Mouse (Mus musculus) heart, embryonic 16.5 days (tissue): ENCODE data around the gene Cldn9. TPM values are rescaled to one million over a fixed set of nuclear protein-coding genes. Genes with fewer than 3 reads are reported as not detected.

Experiments used
- ATAC-seq: fragments of 200-750 bp; cut with Nextera tagmentation; replicated peaks from 2 replicates; pipeline ENCODE4 v1.8.0; 2017; ENCODE audit warnings: moderate number of reproducible peaks; ENCODE audit not compliant: insufficient read depth, low FRiP score; ENCODE audit errors: extremely low read depth
- H3K27ac ChIP-seq: fragments of 300-500 bp; sonication (generic); 2 replicates; pipeline ENCODE4 v1.5.1; 2014; ENCODE audit warnings: mild to moderate bottlenecking, low read length, control low read depth, moderate library complexity
- H3K27me3 ChIP-seq: fragments of 300-500 bp; sonication (generic); 2 replicates; pipeline ENCODE4 v1.6.1; 2014; ENCODE audit warnings: low read length, mixed read lengths; ENCODE audit not compliant: control insufficient read depth, insufficient read depth
- H3K36me3 ChIP-seq: fragments of 300-500 bp; sonication (generic); 2 replicates; pipeline ENCODE4 v1.6.1; 2014; ENCODE audit not compliant: control insufficient read depth, insufficient read depth
- H3K4me1 ChIP-seq: fragments of 300-500 bp; sonication (generic); 2 replicates; pipeline ENCODE4 v1.6.1; 2014; ENCODE audit warnings: low read length, mixed read lengths; ENCODE audit not compliant: control insufficient read depth, insufficient read depth
- H3K4me2 ChIP-seq: fragments of 300-500 bp; sonication (generic); 2 replicates; pipeline ENCODE4 v1.6.1; 2014; ENCODE audit warnings: low read depth, mild to moderate bottlenecking, control low read depth, low read length
- H3K4me3 ChIP-seq: fragments of 300-500 bp; sonication (generic); 2 replicates; pipeline ENCODE4 v1.5.1; 2014; ENCODE audit warnings: mild to moderate bottlenecking, control low read depth, low read length
- H3K9ac ChIP-seq: fragments of 300-500 bp; sonication (generic); 2 replicates; pipeline ENCODE4 v1.6.1; 2014; ENCODE audit warnings: low read length, control low read depth
- H3K9me3 ChIP-seq: fragments of 300-500 bp; sonication (generic); replicated peaks from 2 replicates; pipeline ENCODE4 v1.6.1; 2016; ENCODE audit warnings: low read length; ENCODE audit not compliant: control insufficient read depth
- WGBS: fragments of 180-500 bp; shearing (Covaris S2); extraction: QIAGEN DNeasy Blood & Tissue Kit; methylation state at CpG from one replicate; pipeline ENCODE4 v1.1.7; 2014; 5-methylcytosine and 5-hydroxymethylcytosine counted together
- polyA plus RNA-seq: library from polyadenylated mRNA; unstranded; fragments of >200 nt; fragmentation: Nextera tagmentation; extraction: Ambion mirVana; gene quantifications from 2 replicates; pipeline ENCODE4 v1.2.1, GENCODE M21; 2015

The Cldn9 gene
- polyA plus RNA-seq, 1 experiment from 2014 or later = 0.22 TPM

GRCm38 (mm10) chr17:23683226-23683625 is 600 bp downstream of the Cldn9 start:
- Histone ChIP-seq H3K4me1 (0 out of 2 replicates have a peak, but pooled peaks cover 3% of the 10 kb centered on the region), H3K36me3 (no peaks in the 10 kb centered on the region), H3K9ac (no peak overlapping the region), H3K27me3 (peaks cover 55% of the 10 kb centered on the region), H3K9me3 (no peaks in the 10 kb centered on the region), H3K4me3 (no peak overlapping the region), H3K27ac (no peak overlapping the region), H3K4me2 (no peak overlapping the region)
- WGBS = 17% methylated on average over 15 of the region's 15 CpGs
- ATAC-seq = no peak

DNA sequence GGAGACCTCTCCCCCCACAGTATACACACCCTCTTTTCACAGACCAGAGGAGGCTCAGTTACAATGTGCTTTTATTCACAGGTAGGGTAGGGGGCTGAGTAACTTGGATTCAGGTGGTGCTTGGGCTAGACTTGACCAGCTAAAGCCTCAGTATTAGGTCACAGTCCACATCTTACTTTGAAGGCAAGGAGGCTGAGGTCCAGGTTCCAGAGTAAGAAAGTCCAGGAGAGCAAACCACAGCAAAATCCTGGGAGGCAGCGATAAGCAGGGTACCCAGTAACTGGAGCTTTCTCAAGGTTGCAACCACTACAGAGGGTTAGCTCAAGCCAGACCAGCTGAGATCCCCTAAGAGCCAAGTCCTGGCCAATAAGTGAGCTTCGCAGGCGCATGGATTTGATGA is 1.3 kb downstream of the Cldn9 start:
- no peak overlapping the region for H3K9ac ChIP-seq
- H3K4me2 ChIP-seq = no peak overlapping the region
- ATAC-seq = no peak
- no peak overlapping the region for H3K27ac ChIP-seq
- peaks cover 6% of the 10 kb centered on the region; the same call in 1 of the 2 replicates for H3K4me1 ChIP-seq
- H3K27me3 ChIP-seq = peaks cover 58% of the 10 kb centered on the region
- H3K4me3 ChIP-seq = no peak overlapping the region
- H3K36me3 ChIP-seq = no peaks in the 10 kb centered on the region
- no peaks in the 10 kb centered on the region for H3K9me3 ChIP-seq
- WGBS = 58% methylated on average over 3 of the region's 3 CpGs

DNA sequence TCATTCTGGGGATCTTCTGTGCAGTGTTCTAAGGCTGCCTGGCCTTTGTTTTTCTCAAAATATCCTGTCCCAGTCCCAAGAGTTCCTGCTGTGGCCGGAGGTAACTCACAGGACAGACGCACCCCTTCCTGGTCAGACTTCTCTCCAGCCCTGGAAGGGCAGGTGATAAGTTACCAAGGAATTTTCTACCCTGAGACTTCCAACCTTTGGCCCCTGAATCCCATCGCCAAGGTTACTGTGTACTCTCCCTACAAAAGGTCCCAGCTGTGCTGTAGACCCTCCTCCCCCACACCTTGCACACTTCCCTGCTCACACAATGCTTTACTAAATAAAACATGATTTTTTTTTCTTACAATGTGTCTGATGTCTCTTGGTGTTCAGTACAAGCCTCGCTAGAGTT is 1.7 kb downstream of the Cldn9 start:
- Histone ChIP-seq H3K27ac (no peak overlapping the region), H3K27me3 (peaks cover 58% of the 10 kb centered on the region), H3K4me2 (no peak overlapping the region), H3K36me3 (no peaks in the 10 kb centered on the region), H3K9me3 (no peaks in the 10 kb centered on the region), H3K9ac (no peak overlapping the region), H3K4me1 (peaks cover 7% of the 10 kb centered on the region; the same call in 1 of the 2 replicates), H3K4me3 (no peak overlapping the region)
- no peak for ATAC-seq
- WGBS = 46% methylated on average over 4 of the region's 4 CpGs

- peaks cover 7% of the 10 kb centered on the region for H3K4me1 ChIP-seq
- no peak overlapping the region for H3K4me3 ChIP-seq
- peaks cover 58% of the 10 kb centered on the region for H3K27me3 ChIP-seq
- H3K9ac ChIP-seq = no peak overlapping the region
- no peak for ATAC-seq
- H3K9me3 ChIP-seq = no peaks in the 10 kb centered on the region
- H3K36me3 ChIP-seq = no peaks in the 10 kb centered on the region
- no peak overlapping the region for H3K4me2 ChIP-seq
- H3K27ac ChIP-seq = no peak overlapping the region
- 50% methylated on average over 10 of the region's 10 CpGs for WGBS
Observed at GRCm38 (mm10) chr17:23681086-23681485, 2.7 kb downstream of the Cldn9 start.

- peaks cover 58% of the 10 kb centered on the region for H3K27me3 ChIP-seq
- H3K9ac ChIP-seq = no peak overlapping the region
- H3K36me3 ChIP-seq = no peaks in the 10 kb centered on the region
- H3K4me1 ChIP-seq = peaks cover 14% of the 10 kb centered on the region
- no peak overlapping the region for H3K4me2 ChIP-seq
- H3K9me3 ChIP-seq = no peaks in the 10 kb centered on the region
- H3K27ac ChIP-seq = no peak overlapping the region
- ATAC-seq = no peak
- WGBS = 57% methylated on average over 9 of the region's 9 CpGs
- no peak overlapping the region for H3K4me3 ChIP-seq
Observed at GRCm38 (mm10) chr17:23680336-23680735, 3.5 kb downstream of the Cldn9 start.

DNA sequence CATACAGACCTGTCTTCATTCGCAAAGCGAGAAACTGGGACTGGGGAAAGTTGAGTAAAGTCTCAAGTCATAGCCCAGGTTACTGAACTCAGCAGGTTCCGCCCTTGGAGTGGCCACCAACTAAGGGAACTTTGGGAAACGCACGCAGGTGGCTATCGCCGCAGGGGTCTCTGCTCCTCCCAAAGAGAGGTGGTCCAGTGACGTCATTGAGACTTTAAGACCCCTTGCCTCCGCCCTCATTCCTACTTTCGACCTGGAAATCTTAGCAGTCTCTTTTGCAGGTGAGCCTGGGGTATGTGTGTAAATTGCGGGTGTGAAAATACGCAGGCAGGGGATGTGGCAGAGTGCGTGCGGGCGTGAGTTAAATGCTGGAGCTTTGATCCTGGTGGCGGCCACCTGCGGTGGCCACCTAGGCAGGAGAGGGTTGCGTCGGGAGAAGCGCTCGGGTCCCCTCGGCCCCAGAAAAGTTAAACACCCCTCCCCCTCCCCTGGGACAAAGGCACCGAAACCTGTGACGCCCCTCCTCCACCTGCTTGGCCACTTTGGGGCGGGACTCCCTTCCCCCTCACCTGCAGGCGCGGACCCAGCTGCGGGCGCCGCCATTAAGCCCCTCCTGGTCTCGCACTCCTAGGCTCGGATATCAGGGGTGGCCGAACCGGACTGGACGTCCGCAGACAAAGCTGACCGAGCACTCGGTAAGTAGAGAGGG is 4.5 kb downstream of the Cldn9 start, which contains the start of gene Cldn6:
Cldn6 (plus strand) TSS at position 123 of the 709 bp plus-strand sequence.
- Histone ChIP-seq H3K4me2 (peak within 1 kb of the TSS; percentile 29), H3K9me3 (no peaks in the 10 kb centered on the region), H3K9ac (no peak within 1 kb of the TSS), H3K4me1 (peaks cover 22% of the 10 kb centered on the region), H3K4me3 (peak within 1 kb of the TSS; percentile 25), H3K27ac (no peak within 1 kb of the TSS), H3K36me3 (no peaks in the 10 kb centered on the region), H3K27me3 (peaks cover 54% of the 10 kb centered on the region)
- no peak for ATAC-seq
- 4% methylated on average over 37 of the region's 38 CpGs for WGBS

GRCm38 (mm10) chr17:23677236-23677679 is 6.6 kb downstream of the Cldn9 start, which contains the start of gene Tnfrsf12a:
Gene Tnfrsf12a (minus strand): TSS chr17:23677468.
- H3K36me3 ChIP-seq = no peaks in the 10 kb centered on the region
- under 1% methylated on average over 34 of the region's 34 CpGs for WGBS
- H3K27ac ChIP-seq = peak within 1 kb of the TSS; percentile 94
- peak; percentile 45; the same call in 1 of the 2 replicates for ATAC-seq
- H3K4me3 ChIP-seq = peak within 1 kb of the TSS; percentile 84
- H3K9me3 ChIP-seq = no peaks in the 10 kb centered on the region
- H3K27me3 ChIP-seq = peaks cover 36% of the 10 kb centered on the region
- H3K4me1 ChIP-seq = peaks cover 32% of the 10 kb centered on the region
- peak within 1 kb of the TSS; percentile 92 for H3K4me2 ChIP-seq
- H3K9ac ChIP-seq = peak within 1 kb of the TSS; percentile 91

- peak overlapping the region; percentile 84 for H3K4me3 ChIP-seq
- H3K9me3 ChIP-seq = no peaks in the 10 kb centered on the region
- peaks cover 33% of the 10 kb centered on the region for H3K27me3 ChIP-seq
- peaks cover 35% of the 10 kb centered on the region for H3K4me1 ChIP-seq
- WGBS = under 1% methylated on average over 37 of the region's 37 CpGs
- peak overlapping the region; percentile 92 for H3K4me2 ChIP-seq
- ATAC-seq = peak; percentile 33
- H3K9ac ChIP-seq = peak overlapping the region; percentile 91
- no peaks in the 10 kb centered on the region for H3K36me3 ChIP-seq
- peak overlapping the region; percentile 94 for H3K27ac ChIP-seq
Observed at GRCm38 (mm10) chr17:23676473-23677031, 7.3 kb downstream of the Cldn9 start.
